Mouse (Mus musculus): Measurements from ENCODE around the gene Scd1. TPM values are rescaled to one million over a fixed set of nuclear protein-coding genes. Genes with fewer than 3 reads are reported as not detected.
A peak's percentile ranks its signal among the peaks of the same experiment; 100 is the strongest.

Gene Scd1
- 111 and 161 TPM in 2 replicates for polyA plus RNA-seq (2012; rRNA removed)

DNA sequence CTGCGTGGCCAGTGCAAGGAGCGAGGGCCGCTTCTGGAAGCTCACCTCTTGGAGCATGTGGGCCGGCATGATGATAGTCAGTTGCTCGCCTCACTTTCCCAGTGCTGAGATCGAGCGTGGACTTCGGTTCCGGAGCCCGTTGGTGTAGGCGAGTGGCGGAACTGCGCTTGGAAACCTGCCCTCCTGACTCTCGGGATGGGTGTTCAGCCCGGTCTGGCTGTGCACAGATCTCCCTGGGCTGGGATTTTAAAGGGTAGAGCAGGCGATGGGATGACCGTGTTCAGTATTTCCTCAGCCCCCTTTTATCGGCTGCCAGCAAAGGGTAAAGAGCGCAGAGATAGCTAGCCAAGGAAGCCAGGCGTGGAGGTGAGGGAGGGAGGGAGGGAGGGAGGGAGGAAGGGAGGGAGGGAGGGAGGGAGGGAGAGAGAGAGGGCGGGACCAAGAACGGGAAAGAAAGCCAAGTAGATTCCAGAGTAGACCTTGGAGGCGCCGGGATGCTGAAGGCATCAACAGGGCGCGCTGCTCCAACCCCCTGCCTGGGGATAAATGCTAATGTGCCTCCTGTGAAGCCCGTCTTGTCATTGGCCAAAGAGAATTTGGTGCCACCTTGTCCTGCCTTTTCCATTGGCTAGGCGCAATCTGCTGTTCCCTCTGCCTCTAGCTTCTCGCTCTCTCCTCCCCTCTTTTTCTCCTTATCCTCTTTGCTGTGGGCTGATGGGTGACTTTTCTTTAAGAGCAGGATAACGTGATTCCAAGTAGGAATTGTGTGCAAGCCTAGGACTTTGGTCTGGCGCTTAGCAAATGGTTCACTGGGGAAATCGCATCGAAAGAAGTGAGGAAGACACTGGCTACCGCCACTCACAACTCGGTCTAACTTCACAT is at the start of gene Scd1:
Gene Scd1 (minus strand): TSS at position 539 of the 882 bp plus-strand sequence.
- peak; percentile 75 to 81 for DNase-seq (ENCODE audit: extremely low spot score in 1 of 2, low spot score in 1 of 2)

DNA sequence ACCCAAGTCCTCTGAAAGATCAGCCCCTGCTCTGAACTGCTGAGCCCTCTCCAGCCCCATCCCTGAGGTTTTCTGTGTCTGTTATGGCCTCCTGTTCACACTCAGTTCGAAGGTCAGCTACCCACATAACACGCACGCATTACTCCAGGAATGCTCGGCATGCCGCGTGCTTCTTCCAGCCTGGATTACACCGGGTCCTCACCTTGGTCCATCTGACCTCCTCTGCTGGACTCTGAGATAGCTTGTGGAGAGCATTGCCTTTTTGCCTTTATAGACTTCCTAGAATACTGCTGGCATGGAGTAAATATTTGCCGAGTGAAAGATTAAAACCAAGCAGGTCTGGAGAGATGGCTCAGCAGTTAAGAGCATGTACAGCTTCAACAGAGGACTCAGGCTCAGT is 47.7 kb upstream of the Scd1 start:
- no peak for DNase-seq (ENCODE audit: extremely low spot score in 1 of 2, low spot score in 1 of 2)

DNA sequence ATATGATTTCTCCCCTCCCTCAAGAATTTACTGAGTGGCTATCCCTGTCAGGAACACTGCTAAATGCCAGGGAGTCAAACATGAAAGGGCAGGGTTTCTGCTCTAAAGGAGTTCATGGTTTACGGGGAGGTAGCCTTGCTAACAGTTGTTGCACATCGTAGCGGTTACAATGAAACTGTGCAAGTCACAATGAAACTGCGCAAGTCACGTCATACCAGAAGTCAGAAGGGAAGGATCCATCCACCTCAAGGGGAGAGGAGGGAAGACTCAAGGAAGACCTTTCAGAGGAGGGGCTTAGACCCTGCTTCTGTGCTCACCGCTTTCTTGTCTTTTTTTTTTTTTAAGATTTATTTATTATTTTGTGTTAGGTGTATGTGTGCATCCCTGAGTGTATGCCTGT is 47.2 kb upstream of the Scd1 start:
- DNase-seq (ENCODE audit: extremely low spot score in 1 of 2, low spot score in 1 of 2) = no peak

DNA sequence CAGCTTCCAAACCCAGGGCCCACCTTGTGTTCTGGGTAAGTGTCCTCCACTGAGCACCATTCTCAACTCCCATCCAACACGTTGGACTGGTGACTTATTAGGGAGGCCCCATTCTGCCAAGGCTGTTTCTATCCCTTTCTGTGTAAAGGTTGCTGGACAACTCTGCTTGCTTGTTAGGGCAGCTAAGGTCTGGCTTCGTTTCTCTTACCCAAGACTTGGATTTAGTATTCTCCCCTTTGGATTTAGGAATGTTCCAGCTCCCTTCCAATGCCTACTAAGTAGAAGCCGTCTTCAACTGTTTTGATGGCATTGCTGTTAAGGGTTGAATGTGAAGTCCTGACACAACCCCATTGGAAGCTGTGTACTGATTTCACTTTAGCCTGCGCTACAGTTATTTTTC is 40.2 kb upstream of the Scd1 start:
- DNase-seq (ENCODE audit: extremely low spot score in 1 of 2, low spot score in 1 of 2) = no peak

DNA sequence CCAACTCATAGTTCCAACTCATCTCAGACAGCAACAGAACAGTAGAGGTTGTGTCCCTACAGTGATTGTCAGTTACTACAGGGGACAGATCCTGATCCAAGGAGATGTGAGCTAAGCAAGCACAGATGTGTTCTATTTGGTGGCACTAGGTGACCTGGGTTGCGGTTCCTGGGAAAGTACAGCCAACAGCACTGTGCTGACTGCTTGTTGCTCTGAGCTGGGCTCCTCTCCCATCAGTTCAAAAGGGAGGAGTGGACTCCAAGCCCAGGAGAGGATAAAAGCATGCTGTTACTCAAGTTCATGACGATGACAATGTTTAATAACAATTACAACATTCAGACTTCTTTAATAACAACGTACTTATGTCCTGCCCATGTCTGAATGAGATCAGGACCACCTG is 38.1 kb upstream of the Scd1 start:
- no peak for DNase-seq (ENCODE audit: extremely low spot score in 1 of 2, low spot score in 1 of 2)

DNA sequence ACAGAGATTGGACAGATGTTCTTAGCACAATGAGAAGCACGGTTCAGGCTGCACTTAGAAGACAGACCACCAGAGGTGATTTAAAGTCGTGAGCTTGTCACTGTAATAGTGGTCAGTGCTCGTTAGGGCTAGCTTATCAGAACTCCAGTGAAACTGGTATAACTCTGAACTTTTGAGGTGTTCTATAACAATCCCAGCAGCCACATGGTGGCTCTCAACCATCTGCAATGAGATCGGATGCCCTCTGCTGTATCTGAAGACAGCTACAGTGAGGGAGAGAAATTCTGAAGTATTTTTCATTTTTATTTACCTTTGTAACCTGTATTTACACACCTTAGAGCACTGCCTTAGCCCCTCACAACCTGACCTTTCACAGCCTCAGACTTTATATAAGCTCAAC is 31.6 kb upstream of the Scd1 start:
- no peak for DNase-seq (ENCODE audit: extremely low spot score in 1 of 2, low spot score in 1 of 2)

DNA sequence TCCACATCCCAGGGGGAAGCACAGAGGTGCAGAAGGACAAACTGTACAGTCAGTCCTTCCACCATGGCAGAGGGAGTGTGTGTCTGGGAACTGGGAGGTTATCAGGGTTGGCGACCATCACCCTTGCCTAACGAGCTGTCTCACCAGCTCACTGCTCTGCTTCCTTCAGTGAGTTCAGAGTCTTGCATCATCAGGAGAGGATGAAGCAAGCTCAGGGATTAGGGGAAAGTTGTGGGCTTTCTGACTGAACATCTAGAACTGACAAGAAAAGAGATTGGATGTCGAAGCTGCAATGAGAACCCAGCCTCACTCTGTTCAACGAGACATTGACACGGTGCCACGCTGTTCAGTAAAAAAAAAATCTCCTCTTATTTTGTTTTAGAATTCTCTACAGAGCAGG is 30.3 kb upstream of the Scd1 start:
- DNase-seq (ENCODE audit: extremely low spot score in 1 of 2, low spot score in 1 of 2) = no peak

DNA sequence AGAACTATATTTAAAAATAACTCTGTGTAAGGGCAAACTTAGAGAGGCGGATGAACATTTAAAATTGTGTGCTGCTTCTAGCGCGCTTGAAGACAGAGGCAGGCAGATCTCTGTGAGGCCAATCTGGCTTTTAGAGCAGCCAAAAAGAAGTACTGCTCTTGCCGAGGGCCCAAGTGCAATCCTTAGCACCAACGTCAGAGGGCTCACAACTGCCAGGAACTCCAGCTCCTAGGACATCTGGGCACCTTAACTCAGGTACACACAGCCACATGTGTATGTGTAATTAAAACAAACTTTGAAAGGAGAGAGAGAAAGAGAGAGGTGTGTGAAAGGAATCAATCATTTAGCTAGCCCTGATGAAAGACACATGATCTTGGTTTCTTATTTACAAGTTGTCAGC is 24.4 kb upstream of the Scd1 start:
- no peak for DNase-seq (ENCODE audit: extremely low spot score in 1 of 2, low spot score in 1 of 2)

DNA sequence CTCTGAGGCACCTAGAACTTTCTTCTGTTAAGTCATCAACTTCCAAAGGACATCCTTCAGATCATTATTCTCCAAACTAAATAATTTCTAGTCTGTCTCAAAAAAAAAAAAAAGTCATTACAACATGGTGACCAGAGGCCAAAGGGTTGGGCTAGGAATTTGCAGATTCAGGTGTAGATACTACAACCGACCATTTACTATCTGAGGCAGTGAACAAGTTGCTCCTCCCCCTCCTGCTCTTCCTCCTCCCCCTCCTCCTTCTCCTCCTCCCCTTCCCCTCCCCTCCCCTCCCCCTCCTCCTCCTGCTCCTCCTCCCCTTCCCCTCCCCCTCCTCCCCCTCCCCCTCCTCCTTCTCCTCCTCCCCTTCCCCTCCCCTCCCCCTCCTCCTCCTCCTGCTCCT is 20.0 kb upstream of the Scd1 start:
- no peak for DNase-seq (ENCODE audit: extremely low spot score in 1 of 2, low spot score in 1 of 2)

DNA sequence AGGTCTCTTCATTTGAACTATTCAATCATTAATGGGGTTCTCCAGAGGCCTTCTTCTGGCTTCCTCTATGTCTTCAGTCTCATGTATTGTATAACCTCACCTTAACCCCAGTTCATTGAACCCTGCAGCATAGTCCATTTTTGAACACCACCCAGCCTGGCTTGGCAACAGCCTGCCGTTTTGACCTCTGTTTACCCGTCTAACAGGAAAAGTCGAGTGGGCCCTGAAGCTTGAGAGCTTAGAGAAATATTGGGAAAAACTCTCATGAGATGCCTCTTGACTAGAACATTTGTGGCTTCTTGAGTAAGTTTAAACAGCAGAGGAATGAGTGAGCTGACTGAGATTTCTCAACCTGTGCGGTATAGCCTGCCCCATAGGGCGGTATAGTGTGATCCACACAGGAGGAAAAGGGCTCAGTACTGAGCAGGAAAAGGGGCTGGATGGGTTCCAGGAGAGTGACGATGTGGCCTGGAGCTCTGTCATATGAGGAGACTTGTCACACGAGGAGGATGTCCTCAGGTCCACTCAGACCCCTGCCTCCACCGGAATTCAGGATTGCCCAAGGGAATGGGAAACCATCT is 14.5 kb upstream of the Scd1 start:
- DNase-seq (ENCODE audit: extremely low spot score in 1 of 2, low spot score in 1 of 2) = no peak

DNA sequence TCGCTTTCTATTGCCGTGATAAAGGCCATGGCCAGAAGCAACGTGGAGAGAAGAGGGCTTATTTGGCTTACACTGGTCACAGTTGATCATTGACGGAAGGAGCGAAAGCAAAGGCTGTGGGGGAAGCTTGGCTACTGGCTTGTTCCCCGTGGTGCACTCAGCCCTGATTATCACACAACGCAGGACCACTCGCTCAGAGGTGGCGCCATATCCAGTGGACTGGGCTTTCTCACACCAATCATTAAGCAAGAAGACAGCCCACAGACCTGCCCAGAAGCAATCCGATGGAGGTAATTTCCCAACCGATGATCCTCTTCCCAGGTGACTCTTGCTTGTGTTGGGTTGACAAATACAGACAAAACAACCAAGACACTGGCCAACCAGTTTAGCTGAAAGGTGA is 11.9 kb upstream of the Scd1 start:
- no peak for DNase-seq (ENCODE audit: extremely low spot score in 1 of 2, low spot score in 1 of 2)

DNA sequence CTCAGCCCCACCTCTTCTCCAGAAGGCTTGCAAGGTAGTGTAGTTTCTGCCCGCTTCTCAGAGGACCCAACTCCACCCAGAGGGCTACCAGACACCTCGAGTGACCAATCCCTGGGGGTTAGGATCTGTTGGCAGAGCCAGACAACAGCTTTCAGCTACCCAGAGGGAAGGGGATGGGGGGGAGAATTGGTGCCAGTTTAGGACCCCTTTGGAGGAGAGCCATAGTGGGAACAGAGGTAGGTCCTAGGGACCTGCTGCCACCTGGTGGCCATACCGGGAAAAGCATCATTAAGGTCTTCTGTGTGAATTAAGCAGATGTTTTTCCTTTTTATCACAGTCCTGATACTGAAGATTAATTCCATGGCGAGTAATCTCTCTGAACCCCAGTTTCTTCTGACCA is 11.3 kb upstream of the Scd1 start:
- peak; percentile 29 to 86 for DNase-seq (ENCODE audit: extremely low spot score in 1 of 2, low spot score in 1 of 2)

DNA sequence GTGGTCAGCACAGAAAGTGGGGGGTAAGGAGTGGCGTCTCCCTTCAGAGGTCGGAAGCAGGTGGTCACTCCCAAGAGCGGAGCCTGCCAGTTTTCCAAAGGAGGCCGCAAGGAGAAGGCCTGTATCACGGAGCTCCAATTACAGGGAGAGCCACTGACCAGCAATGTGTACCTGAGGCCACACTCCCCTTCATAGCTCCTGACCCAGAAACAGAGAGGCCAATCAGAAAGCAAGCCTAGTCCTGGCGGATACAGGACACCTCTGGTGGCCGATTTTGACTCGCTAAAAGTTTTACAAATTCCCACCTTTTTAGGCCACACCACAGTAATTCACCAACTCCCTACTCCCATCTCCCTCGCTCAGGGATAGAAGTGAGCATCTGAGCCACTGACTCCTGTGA is 10.9 kb upstream of the Scd1 start:
- DNase-seq (ENCODE audit: extremely low spot score in 1 of 2, low spot score in 1 of 2) = no peak

DNA sequence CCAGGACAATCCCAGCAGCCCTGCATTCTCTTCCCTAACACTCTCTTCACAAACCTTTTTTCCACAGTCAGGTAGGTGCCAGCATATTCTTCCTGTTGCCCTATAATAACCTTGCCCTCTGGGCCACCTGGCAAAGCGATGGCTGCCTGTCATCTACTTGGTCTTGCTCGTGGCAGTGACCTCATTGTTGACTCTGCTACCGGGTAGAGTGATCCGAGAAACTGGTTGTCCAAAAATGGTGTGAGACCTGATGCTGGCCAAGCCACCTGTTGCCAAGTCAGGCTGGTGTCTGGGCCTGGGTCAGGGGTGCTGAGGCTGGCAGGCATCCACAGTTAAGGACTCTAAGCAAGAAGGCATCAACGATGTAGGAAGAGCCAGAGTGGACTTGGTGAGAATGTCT is 10.4 kb upstream of the Scd1 start:
- DNase-seq (ENCODE audit: extremely low spot score in 1 of 2, low spot score in 1 of 2) = no peak

DNA sequence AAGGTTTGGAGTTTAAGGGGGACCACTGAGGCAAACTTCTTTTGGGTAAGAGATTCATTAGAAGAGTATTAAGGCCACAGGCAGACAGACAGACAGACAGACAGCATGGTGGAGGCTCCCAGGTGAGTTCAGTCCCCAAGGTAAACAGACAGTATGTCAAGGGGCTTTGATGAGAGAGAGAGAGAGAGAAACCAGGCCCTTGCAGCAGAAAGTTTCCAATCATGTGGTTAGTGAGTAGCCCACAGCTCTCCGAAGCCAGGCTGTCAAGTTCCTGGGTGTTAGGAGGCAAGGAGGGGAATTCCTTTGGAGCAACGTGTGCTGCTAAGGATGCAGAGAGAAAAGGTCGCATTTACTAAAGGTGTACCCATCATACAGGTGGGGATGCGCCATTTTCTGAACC is 9.8 kb upstream of the Scd1 start:
- DNase-seq (ENCODE audit: extremely low spot score in 1 of 2, low spot score in 1 of 2) = no peak

DNA sequence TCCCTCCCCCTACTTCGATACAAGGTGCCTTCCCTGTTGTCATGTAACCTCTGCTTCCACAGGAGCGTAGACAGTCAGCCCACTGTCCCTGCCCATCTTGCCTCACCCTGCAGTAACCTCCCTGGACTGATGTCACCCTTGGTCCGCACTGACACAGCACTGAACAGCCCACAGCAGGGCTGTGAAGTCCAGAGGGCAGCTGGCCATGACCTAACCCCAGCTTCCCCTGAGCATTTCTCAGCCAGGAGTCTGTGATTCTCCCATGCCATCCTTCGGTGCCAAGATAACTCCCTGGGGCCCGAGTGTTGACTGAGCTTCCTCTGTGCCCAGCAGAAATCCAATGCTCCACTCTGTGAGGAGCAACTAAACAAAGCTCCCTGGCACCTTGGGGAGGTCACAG is 8.6 kb upstream of the Scd1 start:
- no peak for DNase-seq (ENCODE audit: extremely low spot score in 1 of 2, low spot score in 1 of 2)

DNA sequence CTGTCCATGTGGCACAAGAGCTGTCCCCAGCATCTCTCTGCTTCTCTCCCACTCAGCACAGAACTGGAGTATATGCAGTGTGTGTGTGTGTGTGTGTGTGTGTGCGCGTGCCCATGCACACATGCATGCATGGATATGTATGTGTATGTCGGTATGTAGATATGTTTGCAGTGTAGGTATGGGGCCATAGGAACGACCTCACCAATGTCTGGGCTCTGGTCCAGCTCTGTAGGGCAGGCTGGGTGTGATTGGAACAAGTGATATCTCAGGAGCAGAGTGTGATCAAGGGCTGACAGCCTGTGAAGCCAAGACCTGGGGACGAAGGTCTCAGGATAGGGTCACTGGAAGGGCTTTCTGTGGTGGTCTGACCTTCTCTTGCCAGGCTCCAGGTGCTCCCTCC is 7.8 kb upstream of the Scd1 start:
- no peak for DNase-seq (ENCODE audit: extremely low spot score in 1 of 2, low spot score in 1 of 2)

DNA sequence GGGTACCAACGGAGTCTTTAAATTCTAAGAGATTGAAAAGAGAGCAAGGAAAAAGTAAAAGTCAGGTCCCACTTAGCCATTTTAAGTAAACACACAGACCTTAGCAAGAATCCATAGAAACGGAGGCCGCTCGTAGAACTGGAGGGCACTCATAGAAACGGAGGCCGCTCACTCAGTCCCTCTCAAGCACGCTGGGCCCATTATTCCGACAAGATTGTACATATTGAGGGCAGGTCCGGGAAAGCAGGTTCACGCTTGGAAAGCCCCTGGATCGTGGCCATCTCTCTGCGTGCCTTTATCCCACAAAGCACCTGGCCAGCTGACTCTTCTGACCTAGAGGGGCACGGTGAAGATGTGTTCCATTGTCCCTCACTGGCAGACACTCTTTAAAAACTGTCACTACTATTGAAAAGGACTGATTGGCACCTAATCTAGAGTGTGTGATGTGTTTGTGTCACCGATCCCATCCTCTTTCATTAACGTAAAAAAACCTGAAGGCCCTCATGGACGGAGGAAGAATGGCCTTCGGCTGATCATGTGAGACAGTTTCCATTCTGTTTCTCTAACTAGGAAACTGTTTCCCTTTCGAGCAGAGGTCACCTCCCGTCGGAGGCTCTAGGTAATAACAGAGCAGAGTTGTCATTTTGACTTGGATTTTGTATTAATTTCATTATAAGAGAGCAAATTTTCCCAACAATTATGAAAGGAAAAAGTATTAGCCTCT is 2.8 kb upstream of the Scd1 start:
- DNase-seq (ENCODE audit: extremely low spot score in 1 of 2, low spot score in 1 of 2) = no peak

DNA sequence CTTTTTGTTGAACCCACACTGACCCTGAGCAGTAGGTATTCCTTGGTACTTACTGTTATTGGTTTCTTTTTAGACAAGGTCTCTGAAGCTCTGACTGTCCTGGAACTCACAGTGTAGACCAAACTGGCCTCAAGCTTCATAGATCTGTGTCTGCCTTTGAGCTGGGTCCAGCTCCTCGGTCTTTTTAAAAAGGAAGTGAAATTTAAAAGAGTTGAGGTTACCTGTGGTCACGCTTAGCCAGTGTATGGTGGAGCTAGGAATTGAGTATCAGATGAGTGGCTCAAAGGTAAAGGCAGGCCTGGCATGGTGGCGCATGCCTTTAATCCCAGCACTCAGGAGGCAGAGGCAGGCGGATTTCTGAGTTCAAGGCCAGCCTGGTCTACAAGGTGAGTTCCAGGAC is 916 bp upstream of the Scd1 start:
- no peak for DNase-seq (ENCODE audit: extremely low spot score in 1 of 2, low spot score in 1 of 2)

DNA sequence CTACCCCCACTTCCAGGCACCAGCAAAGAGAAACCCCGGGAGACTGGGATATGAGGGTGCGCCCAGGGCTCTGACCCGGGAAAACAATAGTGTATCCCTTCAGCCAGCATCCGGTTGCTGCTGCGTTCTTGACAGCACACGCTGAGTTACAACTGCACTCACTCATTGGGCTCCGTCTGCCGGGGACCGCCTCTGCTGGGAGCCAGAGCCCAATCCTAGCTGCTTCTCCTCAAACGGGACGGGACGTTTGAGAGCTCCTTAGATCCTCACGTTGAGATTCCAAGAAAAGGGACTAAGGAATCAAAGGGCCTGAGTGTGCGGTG is 505 bp upstream of the Scd1 start:
- DNase-seq (ENCODE audit: extremely low spot score in 1 of 2, low spot score in 1 of 2) = peak in 1 of 2 experiments; percentile 57

DNA sequence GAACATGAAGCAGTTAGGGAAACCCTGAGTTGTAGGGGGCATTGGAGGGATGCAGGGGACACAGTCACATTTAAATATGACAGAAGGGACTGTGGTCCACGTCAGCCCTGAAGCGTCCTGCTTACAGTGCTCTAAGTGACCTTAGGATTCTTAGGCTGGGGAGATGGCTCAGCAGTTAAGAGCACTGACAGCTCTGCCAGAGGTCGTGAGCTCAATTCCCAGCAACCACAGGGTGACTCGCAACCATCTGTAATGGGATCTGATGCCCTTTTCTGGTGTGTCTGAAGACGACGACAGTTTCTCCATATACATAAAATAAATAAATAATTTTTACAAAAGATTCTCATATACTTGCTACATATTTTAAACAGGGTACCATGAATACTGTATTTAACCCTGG is 4.1 kb downstream of the Scd1 start:
- DNase-seq (ENCODE audit: extremely low spot score in 1 of 2, low spot score in 1 of 2) = no peak
